Mouse (Mus musculus) stomach, embryonic 14.5 days (tissue): ENCODE data around the gene Celf6. TPM values are rescaled to one million over a fixed set of nuclear protein-coding genes. Genes with fewer than 3 reads are reported as not detected.

Source experiments
- ATAC-seq: fragments of 200-750 bp; cut with Nextera tagmentation; 2 replicates; pipeline ENCODE4 v1.8.0; 2017; ENCODE audit warnings: low read depth, moderate TSS enrichment; ENCODE audit not compliant: insufficient number of reproducible peaks, insufficient read depth, low FRiP score
- H3K27ac ChIP-seq: fragments of 300-500 bp; sonication (generic); 2 replicates; pipeline ENCODE4 v1.5.1; 2014; ENCODE audit warnings: mild to moderate bottlenecking, low read length, moderate library complexity, mixed read lengths
- H3K27me3 ChIP-seq: fragments of 300-500 bp; sonication (generic); 2 replicates; pipeline ENCODE4 v1.6.1; 2014; ENCODE audit warnings: low read length, control low read depth, mixed read lengths; ENCODE audit not compliant: control insufficient read depth, insufficient read depth
- H3K36me3 ChIP-seq: fragments of 300-500 bp; sonication (generic); 2 replicates; pipeline ENCODE4 v1.6.1; 2014; ENCODE audit warnings: mild to moderate bottlenecking, control low read depth, low read length, moderate library complexity, mixed read lengths; ENCODE audit not compliant: control insufficient read depth, insufficient read depth
- H3K4me1 ChIP-seq: fragments of 300-500 bp; sonication (generic); 2 replicates; pipeline ENCODE4 v1.6.1; 2014; ENCODE audit warnings: low read length, control low read depth, mixed read lengths; ENCODE audit not compliant: control insufficient read depth, insufficient read depth
- H3K4me2 ChIP-seq: fragments of 300-500 bp; sonication (generic); replicated peaks from 2 replicates; pipeline ENCODE4 v1.6.1; 2014; ENCODE audit warnings: low read depth, low read length, control low read depth
- H3K4me3 ChIP-seq: fragments of 300-500 bp; sonication (generic); 2 replicates; pipeline ENCODE4 v1.5.1; 2014; ENCODE audit warnings: low read depth, low read length, control low read depth
- H3K9ac ChIP-seq: fragments of 300-500 bp; sonication (generic); replicated peaks from 2 replicates; pipeline ENCODE4 v1.6.1; 2014; ENCODE audit warnings: low read depth, mild to moderate bottlenecking, control low read depth, low read length, moderate library complexity, mixed read lengths
- H3K9me3 ChIP-seq: fragments of 300-500 bp; sonication (generic); 2 replicates; pipeline ENCODE4 v1.6.1; 2016; ENCODE audit warnings: low read depth, low read length, control low read depth; ENCODE audit not compliant: control insufficient read depth
- WGBS: fragments of 180-500 bp; shearing (Covaris S2); extraction: QIAGEN DNeasy Blood & Tissue Kit; methylation state at CpG from one replicate; pipeline ENCODE4 v1.1.7; 2014; 5-methylcytosine and 5-hydroxymethylcytosine counted together
- polyA plus RNA-seq: library from polyadenylated mRNA; unstranded; fragments of >200 nt; fragmentation: Nextera tagmentation; extraction: Ambion mirVana; gene quantifications from 2 replicates; pipeline ENCODE4 v1.2.1, GENCODE M21; 2014

Gene Celf6
- polyA plus RNA-seq, 1 experiment from 2014 or later = 4.0 TPM

DNA sequence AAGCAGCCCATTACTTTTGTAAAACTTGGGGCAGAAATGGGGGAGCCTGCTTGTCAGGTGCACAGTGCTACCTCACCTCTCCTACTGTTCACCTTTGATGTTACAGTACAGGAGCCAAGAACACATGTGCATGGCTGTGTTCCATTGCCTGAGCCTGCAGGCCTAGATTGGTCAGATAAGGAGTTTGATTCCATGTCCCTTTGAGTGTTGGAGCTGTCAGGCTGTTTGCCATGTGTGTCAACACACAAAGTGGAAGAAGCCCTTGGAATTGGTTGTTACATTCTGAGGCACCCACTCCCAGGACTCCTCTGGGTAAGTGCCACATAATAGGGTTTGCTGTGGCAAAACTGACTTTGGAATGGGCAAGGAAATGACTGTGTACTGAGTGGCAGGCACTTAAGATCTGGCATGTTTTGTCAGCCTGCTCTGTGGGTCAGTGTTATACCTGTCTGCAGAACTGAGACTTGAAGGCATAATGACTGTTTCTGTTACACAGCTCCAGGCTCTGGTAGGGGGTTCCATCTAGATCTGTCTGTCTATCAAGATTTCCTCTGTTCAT lies 34.9 kb upstream of the Celf6 start:
- H3K27ac ChIP-seq = no peak overlapping the region
- H3K4me2 ChIP-seq = no peak overlapping the region
- no peaks in the 10 kb centered on the region for H3K9me3 ChIP-seq
- no peak overlapping the region for H3K9ac ChIP-seq
- H3K4me1 ChIP-seq = peaks cover 6% of the 10 kb centered on the region
- no peak for ATAC-seq
- H3K36me3 ChIP-seq = no peaks in the 10 kb centered on the region
- H3K27me3 ChIP-seq = no peaks in the 10 kb centered on the region
- H3K4me3 ChIP-seq = no peak overlapping the region

GRCm38 (mm10) chr9:59544739-59545138 lies 33.0 kb upstream of the Celf6 start:
- no peaks in the 10 kb centered on the region for H3K27me3 ChIP-seq
- WGBS = 86% methylated on average over 5 of the region's 5 CpGs

DNA sequence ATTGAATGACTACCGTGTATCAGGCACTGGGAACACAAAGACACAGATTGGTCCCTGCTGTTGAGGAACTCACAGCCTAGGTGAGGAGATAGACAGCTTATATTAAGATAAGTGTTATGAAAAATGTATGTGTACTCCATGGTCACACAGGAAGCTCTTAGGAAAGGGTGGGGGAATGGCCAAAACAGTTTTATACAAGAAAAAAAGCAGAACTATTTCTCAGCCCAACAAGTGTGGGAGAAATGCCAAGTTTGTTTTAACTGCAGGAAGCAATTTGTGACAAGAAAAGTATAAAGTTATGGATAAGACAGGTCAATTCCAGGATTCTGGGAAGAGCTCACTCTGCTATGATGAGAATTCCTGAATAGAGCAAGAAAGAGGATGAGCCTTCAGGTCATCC lies 29.8 kb upstream of the Celf6 start:
- Histone ChIP-seq H3K4me3 (no peak overlapping the region), H3K27me3 (no peaks in the 10 kb centered on the region), H3K36me3 (no peaks in the 10 kb centered on the region; the same call in 1 of the 2 replicates), H3K4me2 (no peak overlapping the region), H3K9ac (no peak overlapping the region), H3K27ac (no peak overlapping the region), H3K9me3 (no peaks in the 10 kb centered on the region), H3K4me1 (no peaks in the 10 kb centered on the region)
- ATAC-seq = no peak
- 86% methylated on average over 1 of the region's 1 CpGs for WGBS

More at GRCm38 (mm10) chr9:59544739-59545138, 33.0 kb upstream of the Celf6 start:
- H3K9me3 ChIP-seq = no peaks in the 10 kb centered on the region
- no peak overlapping the region for H3K27ac ChIP-seq
- peaks cover 6% of the 10 kb centered on the region for H3K4me1 ChIP-seq
- H3K9ac ChIP-seq = no peak overlapping the region
- no peak overlapping the region for H3K4me3 ChIP-seq
- H3K36me3 ChIP-seq = no peaks in the 10 kb centered on the region; the same call in 1 of the 2 replicates
- no peak for ATAC-seq
- no peak overlapping the region for H3K4me2 ChIP-seq

DNA sequence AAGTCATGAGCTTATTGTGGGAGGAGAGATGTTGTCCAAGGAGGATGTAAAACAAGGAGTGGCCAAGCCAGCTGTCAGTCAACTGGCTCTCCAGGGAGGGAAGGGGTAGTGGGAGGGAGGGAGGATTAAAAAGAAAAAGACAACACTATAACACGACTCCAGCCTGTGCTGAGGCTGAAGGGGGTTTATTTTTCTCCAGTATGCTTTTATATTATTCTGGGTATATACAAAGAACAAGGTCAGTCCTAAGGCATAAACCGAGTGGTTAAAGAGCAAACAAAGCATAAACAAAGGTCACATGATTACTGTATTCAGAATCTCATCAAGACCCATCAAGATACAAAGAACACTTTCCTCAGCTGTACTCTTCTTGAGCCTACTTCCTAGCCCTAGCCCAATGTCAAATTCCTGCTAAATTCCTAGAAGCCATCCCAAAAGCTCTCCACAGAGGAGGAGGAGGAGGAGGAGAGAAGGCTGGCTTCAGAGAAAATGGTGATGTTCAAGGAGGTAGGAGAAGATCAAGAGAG lies 28.7 kb upstream of the Celf6 start:
- Histone ChIP-seq H3K9ac (no peak overlapping the region), H3K4me3 (no peak overlapping the region), H3K27ac (no peak overlapping the region), H3K4me2 (no peak overlapping the region), H3K4me1 (no peaks in the 10 kb centered on the region), H3K36me3 (no peaks in the 10 kb centered on the region; the same call in 1 of the 2 replicates), H3K27me3 (no peaks in the 10 kb centered on the region), H3K9me3 (no peaks in the 10 kb centered on the region)
- no peak for ATAC-seq
- WGBS = 49% methylated on average over 2 of the region's 2 CpGs

- H3K9ac ChIP-seq = no peak overlapping the region
- H3K4me2 ChIP-seq = no peak overlapping the region
- H3K9me3 ChIP-seq = no peaks in the 10 kb centered on the region
- no peaks in the 10 kb centered on the region for H3K27me3 ChIP-seq
- peaks cover 3% of the 10 kb centered on the region; the same call in 1 of the 2 replicates for H3K36me3 ChIP-seq
- H3K27ac ChIP-seq = no peak overlapping the region
- H3K4me1 ChIP-seq = no peaks in the 10 kb centered on the region
- WGBS = 79% methylated on average over 4 of the region's 4 CpGs
- no peak for ATAC-seq
- H3K4me3 ChIP-seq = no peak overlapping the region
Observed at GRCm38 (mm10) chr9:59550077-59550476, 27.6 kb upstream of the Celf6 start.

- 80% methylated on average over 5 of the region's 5 CpGs for WGBS
- no peak overlapping the region for H3K27ac ChIP-seq
- no peaks in the 10 kb centered on the region for H3K4me1 ChIP-seq
Observed at GRCm38 (mm10) chr9:59551017-59551416, 26.7 kb upstream of the Celf6 start.

DNA sequence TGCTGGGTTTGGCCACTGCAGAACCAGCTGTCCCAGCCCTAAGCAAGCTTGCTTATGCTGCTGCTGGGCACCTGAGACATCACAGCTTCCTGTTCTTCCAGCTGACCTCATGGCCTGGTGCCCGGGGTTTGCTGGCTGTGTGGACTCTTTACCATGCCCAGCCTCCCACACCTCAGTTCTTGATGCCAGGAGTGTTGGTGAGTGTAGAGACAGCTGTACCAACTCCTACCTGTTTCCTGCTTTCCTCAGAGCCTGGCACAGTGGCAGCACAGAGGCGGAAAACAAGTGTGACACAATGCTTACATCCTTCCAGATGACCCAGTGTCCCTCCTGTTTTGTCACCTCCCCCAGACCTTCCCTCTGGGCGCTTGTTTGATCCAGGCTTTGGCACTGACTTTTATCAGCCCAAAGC lies 26.1 kb upstream of the Celf6 start:
- Histone ChIP-seq H3K36me3 (peaks cover 4% of the 10 kb centered on the region; the same call in 1 of the 2 replicates), H3K27ac (no peak overlapping the region), H3K9me3 (no peaks in the 10 kb centered on the region), H3K4me1 (no peaks in the 10 kb centered on the region), H3K4me2 (no peak overlapping the region), H3K27me3 (no peaks in the 10 kb centered on the region), H3K9ac (no peak overlapping the region), H3K4me3 (no peak overlapping the region)
- 65% methylated on average over 3 of the region's 3 CpGs for WGBS
- no peak for ATAC-seq

More at GRCm38 (mm10) chr9:59551017-59551416, 26.7 kb upstream of the Celf6 start:
- no peak for ATAC-seq
- H3K9ac ChIP-seq = no peak overlapping the region
- no peaks in the 10 kb centered on the region for H3K27me3 ChIP-seq
- H3K36me3 ChIP-seq = peaks cover 3% of the 10 kb centered on the region; the same call in 1 of the 2 replicates
- no peaks in the 10 kb centered on the region for H3K9me3 ChIP-seq
- H3K4me3 ChIP-seq = no peak overlapping the region
- no peak overlapping the region for H3K4me2 ChIP-seq

DNA sequence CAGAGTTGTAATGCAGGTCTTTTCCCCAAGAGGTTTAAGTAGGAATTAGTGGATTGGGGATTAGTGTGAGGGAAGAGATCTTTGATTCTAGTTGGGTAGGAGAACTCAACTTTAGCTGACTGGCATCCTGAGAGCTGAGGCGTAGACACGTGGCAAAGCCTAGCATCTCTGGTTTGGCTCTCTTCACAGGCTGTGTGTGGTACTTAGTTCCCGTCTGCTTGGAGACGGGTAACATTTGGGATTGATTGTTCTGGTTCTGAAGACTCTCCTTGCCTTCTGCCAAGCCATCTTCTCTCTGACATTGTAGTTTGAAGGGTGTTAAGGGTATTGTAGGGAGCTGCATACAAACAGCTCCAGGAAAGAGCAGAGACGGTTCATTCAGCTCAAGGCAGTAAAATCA lies 25.1 kb upstream of the Celf6 start:
- no peaks in the 10 kb centered on the region for H3K27me3 ChIP-seq
- H3K4me3 ChIP-seq = no peak overlapping the region
- no peaks in the 10 kb centered on the region for H3K4me1 ChIP-seq
- no peak overlapping the region for H3K27ac ChIP-seq
- H3K9me3 ChIP-seq = no peaks in the 10 kb centered on the region
- no peak overlapping the region for H3K9ac ChIP-seq
- no peak for ATAC-seq
- 87% methylated on average over 5 of the region's 5 CpGs for WGBS
- H3K36me3 ChIP-seq = peaks cover 9% of the 10 kb centered on the region; the same call in 1 of the 2 replicates
- H3K4me2 ChIP-seq = no peak overlapping the region

GRCm38 (mm10) chr9:59553719-59554118 lies 24.0 kb upstream of the Celf6 start:
- no peaks in the 10 kb centered on the region for H3K9me3 ChIP-seq
- no peaks in the 10 kb centered on the region for H3K4me1 ChIP-seq
- no peak overlapping the region for H3K27ac ChIP-seq
- 82% methylated on average over 4 of the region's 4 CpGs for WGBS
- no peak overlapping the region for H3K9ac ChIP-seq
- H3K36me3 ChIP-seq = peaks cover 11% of the 10 kb centered on the region; the same call in 1 of the 2 replicates
- H3K4me3 ChIP-seq = no peak overlapping the region
- no peak overlapping the region for H3K4me2 ChIP-seq
- ATAC-seq = no peak
- H3K27me3 ChIP-seq = no peaks in the 10 kb centered on the region
